Mouse (Mus musculus): ENCODE measurements at regions not wholly inside any gene's neighbourhood (a gene's known extent, or its start where the extent isn't known, plus 50 kb on each side); places are given as distances from the start of the nearest gene placed in this dataset.

DNA sequence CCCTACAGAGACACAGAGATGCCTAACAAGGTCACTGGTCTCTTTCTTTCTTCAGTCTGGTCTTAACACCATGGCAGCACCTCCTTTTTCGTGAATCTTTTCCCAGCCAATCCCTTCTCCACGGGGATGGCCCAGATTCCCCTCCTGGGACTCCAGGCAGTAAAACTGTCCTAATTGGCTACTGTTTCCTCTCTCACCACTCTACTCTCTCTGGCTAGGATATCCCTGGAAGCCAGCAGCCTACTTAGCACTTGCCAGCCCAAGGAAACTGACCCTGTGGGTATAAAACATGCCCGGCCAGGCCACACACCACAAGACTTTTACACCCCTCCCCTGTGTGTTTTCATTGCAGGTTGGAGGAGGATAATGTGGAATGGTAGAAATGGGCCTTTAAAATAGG lies 143.9 kb upstream of the Id2 start:
- H3K27ac ChIP-seq (ENCODE audit: insufficient read depth, low read length): no peak overlapping the region
- no peaks in the 10 kb centered on the region for H3K36me3 ChIP-seq (ENCODE audit: control insufficient read depth, insufficient read depth, low read length, poor library complexity, severe bottlenecking)
- TF ChIP-seq EP300 (IDR thresholded peaks at IDR 0.05; ENCODE audit: insufficient read depth, low read depth, low read length) (no peak), POLR2A (IDR thresholded peaks at IDR 0.05; ENCODE audit: insufficient read depth, low read length) (no peak)

DNA sequence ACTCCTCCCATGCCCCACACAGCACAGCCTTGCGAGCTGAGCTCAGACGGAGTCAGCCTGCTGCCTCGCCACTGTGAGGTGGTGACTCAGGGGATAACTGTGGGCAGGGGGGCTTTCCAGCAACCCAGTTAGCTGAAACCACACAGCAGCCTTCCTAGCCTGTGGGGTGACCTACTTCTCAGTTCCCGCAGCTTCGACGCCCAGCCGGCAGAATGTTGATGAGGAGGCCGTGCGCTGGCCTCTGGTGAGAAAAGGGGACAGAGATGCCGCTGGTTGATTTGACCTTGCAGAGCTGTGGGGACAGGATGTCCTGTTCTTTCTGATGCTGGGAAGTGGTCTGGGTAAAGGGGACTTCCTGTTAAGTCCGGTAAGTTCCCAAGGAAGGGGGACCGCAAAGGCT lies 143.2 kb upstream of the Id2 start:
- no peaks in the 10 kb centered on the region for H3K4me1 ChIP-seq (ENCODE audit: control insufficient read depth, insufficient read depth, low read length)
- no peaks in the 10 kb centered on the region for H3K36me3 ChIP-seq (ENCODE audit: control insufficient read depth, insufficient read depth, low read length, poor library complexity, severe bottlenecking)
- no peaks in the 10 kb centered on the region for H3K9me3 ChIP-seq (replicated peaks; ENCODE audit: control insufficient read depth, insufficient read depth, low read length, poor library complexity, severe bottlenecking)
- no peak overlapping the region for H3K4me3 ChIP-seq (ENCODE audit: low read depth, low read length)
- TF ChIP-seq POLR2A (IDR thresholded peaks at IDR 0.05; ENCODE audit: insufficient read depth, low read length): no peak
- no peak for TF ChIP-seq EP300 (IDR thresholded peaks at IDR 0.05; ENCODE audit: insufficient read depth, low read depth, low read length)
- TF ChIP-seq CTCF (IDR thresholded peaks at IDR 0.05; ENCODE audit: low read depth, low read length): no peak
- no peaks in the 10 kb centered on the region; the same call in 1 of the 2 replicates for H3K27me3 ChIP-seq (ENCODE audit: control insufficient read depth, insufficient read depth, low read length, poor library complexity, severe bottlenecking)
- H3K9ac ChIP-seq (ENCODE audit: low read depth, poor library complexity, severe bottlenecking): no peak overlapping the region
- H3K27ac ChIP-seq (ENCODE audit: insufficient read depth, low read length): no peak overlapping the region

More for the DNA sequence above, 143.9 kb upstream of the Id2 start:
- Histone ChIP-seq H3K4me1 (ENCODE audit: control insufficient read depth, insufficient read depth, low read length) (no peaks in the 10 kb centered on the region), H3K27me3 (ENCODE audit: control insufficient read depth, insufficient read depth, low read length, poor library complexity, severe bottlenecking) (no peaks in the 10 kb centered on the region; the same call in 1 of the 2 replicates), H3K9me3 (replicated peaks; ENCODE audit: control insufficient read depth, insufficient read depth, low read length, poor library complexity, severe bottlenecking) (no peaks in the 10 kb centered on the region), H3K9ac (ENCODE audit: low read depth, poor library complexity, severe bottlenecking) (no peak overlapping the region), H3K4me3 (ENCODE audit: low read depth, low read length) (no peak overlapping the region)

- Histone ChIP-seq H3K9ac (ENCODE audit: low read depth, poor library complexity, severe bottlenecking) (no peak overlapping the region), H3K4me1 (ENCODE audit: control insufficient read depth, insufficient read depth, low read length) (no peaks in the 10 kb centered on the region), H3K9me3 (replicated peaks; ENCODE audit: control insufficient read depth, insufficient read depth, low read length, poor library complexity, severe bottlenecking) (no peaks in the 10 kb centered on the region), H3K27ac (ENCODE audit: insufficient read depth, low read length) (no peak overlapping the region), H3K36me3 (ENCODE audit: control insufficient read depth, insufficient read depth, low read length, poor library complexity, severe bottlenecking) (no peaks in the 10 kb centered on the region), H3K27me3 (ENCODE audit: control insufficient read depth, insufficient read depth, low read length, poor library complexity, severe bottlenecking) (no peaks in the 10 kb centered on the region; the same call in 1 of the 2 replicates), H3K4me3 (ENCODE audit: low read depth, low read length) (no peak overlapping the region)
- no peak for TF ChIP-seq POLR2A (IDR thresholded peaks at IDR 0.05; ENCODE audit: insufficient read depth, low read length)
- TF ChIP-seq CTCF (IDR thresholded peaks at IDR 0.05; ENCODE audit: low read depth, low read length): no peak
- no peak for TF ChIP-seq EP300 (IDR thresholded peaks at IDR 0.05; ENCODE audit: insufficient read depth, low read depth, low read length)
Measured at GRCm38 (mm10) chr12:25235071-25235470, 138.1 kb upstream of the Id2 start.

DNA sequence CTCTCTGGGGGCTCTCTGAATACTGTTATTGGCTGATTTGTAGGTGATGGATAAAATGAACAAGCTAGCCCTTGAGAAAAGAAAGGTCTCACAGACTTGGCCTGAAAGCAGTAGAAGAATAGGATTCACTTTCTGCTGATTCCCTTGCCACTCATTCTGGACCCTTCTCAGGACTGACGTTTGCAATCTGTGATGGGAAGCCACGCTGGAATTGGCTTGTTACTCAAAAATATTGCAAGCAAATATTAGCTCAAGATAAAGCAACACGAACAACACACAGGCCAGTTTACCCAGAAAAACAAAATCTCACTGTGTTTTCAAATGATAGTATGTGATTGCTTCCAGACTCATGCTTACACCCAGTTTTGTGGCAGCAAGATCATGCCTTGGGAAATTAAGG lies 137.7 kb upstream of the Id2 start:
- Histone ChIP-seq H3K27me3 (ENCODE audit: control insufficient read depth, insufficient read depth, low read length, poor library complexity, severe bottlenecking) (no peaks in the 10 kb centered on the region), H3K27ac (ENCODE audit: insufficient read depth, low read length) (no peak overlapping the region), H3K9ac (ENCODE audit: low read depth, poor library complexity, severe bottlenecking) (no peak overlapping the region), H3K9me3 (replicated peaks; ENCODE audit: control insufficient read depth, insufficient read depth, low read length, poor library complexity, severe bottlenecking) (no peaks in the 10 kb centered on the region), H3K4me3 (ENCODE audit: low read depth, low read length) (no peak overlapping the region), H3K4me1 (ENCODE audit: control insufficient read depth, insufficient read depth, low read length) (no peaks in the 10 kb centered on the region), H3K36me3 (ENCODE audit: control insufficient read depth, insufficient read depth, low read length, poor library complexity, severe bottlenecking) (no peaks in the 10 kb centered on the region)
- TF ChIP-seq EP300 (IDR thresholded peaks at IDR 0.05; ENCODE audit: insufficient read depth, low read depth, low read length) (no peak), CTCF (IDR thresholded peaks at IDR 0.05; ENCODE audit: low read depth, low read length) (no peak), POLR2A (IDR thresholded peaks at IDR 0.05; ENCODE audit: insufficient read depth, low read length) (no peak)

DNA sequence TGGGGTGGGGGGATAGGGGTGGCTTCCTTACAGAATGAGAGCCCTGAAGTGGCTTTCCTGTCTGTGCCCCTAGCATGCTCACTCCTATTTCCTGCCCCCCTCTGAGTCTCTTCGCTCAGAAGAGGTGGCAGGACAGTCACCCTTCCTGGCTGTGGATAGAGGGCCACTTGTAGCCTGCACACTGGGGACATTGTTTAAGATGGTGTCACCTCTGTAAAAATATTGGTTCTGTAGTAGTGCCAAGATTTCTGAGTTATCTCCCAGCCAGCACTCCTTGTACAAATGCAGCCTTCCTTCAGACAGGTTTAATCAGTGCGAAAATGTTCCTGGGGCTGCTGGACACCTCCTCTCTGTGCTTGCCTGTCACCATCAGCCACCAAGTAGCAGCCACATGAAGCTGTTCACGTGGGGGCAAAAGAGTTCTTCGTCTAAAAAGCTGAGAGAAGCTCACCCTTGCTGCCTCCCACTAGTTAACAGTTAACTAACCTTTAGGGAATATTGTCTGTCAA lies 136.1 kb upstream of the Id2 start:
- TF ChIP-seq POLR2A (IDR thresholded peaks at IDR 0.05; ENCODE audit: insufficient read depth, low read length) (no peak), CTCF (IDR thresholded peaks at IDR 0.05; ENCODE audit: low read depth, low read length) (no peak), EP300 (IDR thresholded peaks at IDR 0.05; ENCODE audit: insufficient read depth, low read depth, low read length) (no peak)
- no peaks in the 10 kb centered on the region for H3K27me3 ChIP-seq (ENCODE audit: control insufficient read depth, insufficient read depth, low read length, poor library complexity, severe bottlenecking)
- no peak overlapping the region for H3K27ac ChIP-seq (ENCODE audit: insufficient read depth, low read length)
- H3K36me3 ChIP-seq (ENCODE audit: control insufficient read depth, insufficient read depth, low read length, poor library complexity, severe bottlenecking): no peaks in the 10 kb centered on the region
- H3K4me1 ChIP-seq (ENCODE audit: control insufficient read depth, insufficient read depth, low read length): no peaks in the 10 kb centered on the region
- H3K4me3 ChIP-seq (ENCODE audit: low read depth, low read length): no peak overlapping the region
- no peaks in the 10 kb centered on the region for H3K9me3 ChIP-seq (replicated peaks; ENCODE audit: control insufficient read depth, insufficient read depth, low read length, poor library complexity, severe bottlenecking)
- no peak overlapping the region for H3K9ac ChIP-seq (ENCODE audit: low read depth, poor library complexity, severe bottlenecking)

DNA sequence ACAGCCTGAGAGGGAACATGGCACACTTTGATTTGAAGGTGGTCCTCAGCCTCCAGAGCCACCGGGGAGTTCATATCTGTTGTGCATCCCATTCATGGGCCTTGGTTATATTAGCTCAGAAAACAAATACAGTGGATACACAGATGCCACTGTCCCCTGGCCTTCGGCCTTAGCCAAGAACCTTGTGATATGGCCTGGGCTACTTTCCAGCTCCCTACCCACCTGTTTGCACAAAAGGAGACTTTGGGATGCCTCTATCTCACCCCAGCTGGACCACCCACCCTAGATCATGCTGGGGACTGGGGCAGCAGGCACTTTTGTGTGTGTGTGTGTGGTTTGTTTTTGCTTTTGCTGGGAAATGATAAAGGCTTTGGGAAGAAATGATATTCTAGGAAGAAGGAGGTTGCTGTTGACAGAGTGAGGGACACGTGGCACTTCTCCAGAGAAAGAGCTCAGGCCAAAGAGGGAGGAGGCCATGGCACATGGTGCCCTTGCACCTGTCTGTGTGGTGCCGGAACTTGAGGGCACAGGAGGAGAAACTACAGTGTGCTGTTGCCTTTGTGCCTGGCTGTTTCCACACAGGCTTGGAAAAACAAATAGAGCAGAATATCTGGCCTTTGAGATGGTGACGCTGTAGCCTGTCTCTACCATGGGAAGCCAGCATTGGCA lies 135.6 kb upstream of the Id2 start:
- no peaks in the 10 kb centered on the region for H3K27me3 ChIP-seq (ENCODE audit: control insufficient read depth, insufficient read depth, low read length, poor library complexity, severe bottlenecking)
- no peaks in the 10 kb centered on the region for H3K36me3 ChIP-seq (ENCODE audit: control insufficient read depth, insufficient read depth, low read length, poor library complexity, severe bottlenecking)
- H3K9ac ChIP-seq (ENCODE audit: low read depth, poor library complexity, severe bottlenecking): no peak overlapping the region
- TF ChIP-seq CTCF (IDR thresholded peaks at IDR 0.05; ENCODE audit: low read depth, low read length) (no peak), EP300 (IDR thresholded peaks at IDR 0.05; ENCODE audit: insufficient read depth, low read depth, low read length) (no peak), POLR2A (IDR thresholded peaks at IDR 0.05; ENCODE audit: insufficient read depth, low read length) (no peak)
- H3K9me3 ChIP-seq (replicated peaks; ENCODE audit: control insufficient read depth, insufficient read depth, low read length, poor library complexity, severe bottlenecking): no peaks in the 10 kb centered on the region
- H3K4me1 ChIP-seq (ENCODE audit: control insufficient read depth, insufficient read depth, low read length): no peaks in the 10 kb centered on the region
- H3K4me3 ChIP-seq (ENCODE audit: low read depth, low read length): no peak overlapping the region
- no peak overlapping the region for H3K27ac ChIP-seq (ENCODE audit: insufficient read depth, low read length)
